Mouse (Mus musculus) heart, postnatal 0 days (tissue): ENCODE results near the gene Mrap2. TPM values are rescaled to one million over a fixed set of nuclear protein-coding genes. Genes with fewer than 3 reads are reported as not detected.

Experiments
- ATAC-seq: fragments of 200-750 bp; cut with Nextera tagmentation; 2 replicates; pipeline ENCODE4 v1.8.0; 2017; ENCODE audit warnings: low read depth, moderate number of reproducible peaks, moderate library complexity; ENCODE audit not compliant: insufficient read depth
- DNase-seq: peaks from one replicate; pipeline ENCODE4 v3.0.0-alpha.2; 2016; ENCODE audit warnings: low spot score
- H3K27ac ChIP-seq: fragments of 300-500 bp; sonication (generic); 2 replicates; pipeline ENCODE4 v1.5.1; 2014; ENCODE audit warnings: low read depth, mild to moderate bottlenecking
- H3K27me3 ChIP-seq: fragments of 300-500 bp; sonication (generic); 2 replicates; pipeline ENCODE4 v1.6.1; 2014; ENCODE audit warnings: low read length, mixed read lengths; ENCODE audit not compliant: control insufficient read depth, insufficient read depth
- H3K36me3 ChIP-seq: fragments of 300-500 bp; sonication (generic); replicated peaks from 2 replicates; pipeline ENCODE4 v1.6.1; 2014; ENCODE audit warnings: low read length, mixed read lengths; ENCODE audit not compliant: control insufficient read depth, insufficient read depth
- H3K4me1 ChIP-seq: fragments of 300-500 bp; sonication (generic); 2 replicates; pipeline ENCODE4 v1.6.1; 2014; ENCODE audit warnings: antibody characterized with exemption; ENCODE audit not compliant: control insufficient read depth, insufficient read depth
- H3K4me2 ChIP-seq: fragments of 300-500 bp; sonication (generic); 2 replicates; pipeline ENCODE4 v1.6.1; 2014; ENCODE audit warnings: low read depth, mild to moderate bottlenecking, low read length, moderate library complexity
- H3K4me3 ChIP-seq: fragments of 300-500 bp; sonication (generic); 2 replicates; pipeline ENCODE4 v1.5.1; 2014; ENCODE audit warnings: low read depth, low read length
- H3K9ac ChIP-seq: fragments of 300-500 bp; sonication (generic); replicated peaks from 2 replicates; pipeline ENCODE4 v1.6.1; 2014; ENCODE audit warnings: low read depth, low read length, mixed read lengths
- H3K9me3 ChIP-seq: fragments of 300-500 bp; sonication (generic); replicated peaks from 2 replicates; pipeline ENCODE4 v1.6.1; 2016; ENCODE audit warnings: low read length; ENCODE audit not compliant: control insufficient read depth
- CTCF ChIP-seq: IDR thresholded peaks from 2 replicates; pipeline ENCODE4 v1.5.1; 2016; ENCODE audit warnings: antibody characterized with exemption, control low read depth, low read depth
- EP300 ChIP-seq: IDR thresholded peaks from 2 replicates; pipeline ENCODE4 v1.6.1; 2016; ENCODE audit warnings: antibody characterized with exemption, low read depth
- whole genome bisulfite sequencing: fragments of 180-500 bp; shearing (Covaris S2); extraction: QIAGEN DNeasy Blood & Tissue Kit; methylation state at CpG from one replicate; pipeline ENCODE4 v1.1.7; 2014; 5-methylcytosine and 5-hydroxymethylcytosine counted together
- polyA plus RNA-seq: library from polyadenylated mRNA; unstranded; fragments of >200 nt; fragmentation: Nextera tagmentation; extraction: Ambion mirVana; gene quantifications from 2 replicates; pipeline ENCODE4 v1.2.1, GENCODE M21; 2015
- total RNA-seq: library from RNA; depleted of rRNA; stranded (reverse); fragments of >200 nt; gene quantifications from 2 replicates; pipeline ENCODE4 v1.2.3, GENCODE M21; 2014; ENCODE audit warnings: low replicate concordance

The Mrap2 gene
- total and polyA plus RNA-seq, 2 experiments from 2014 or later = not detected

GRCm38 (mm10) chr9:87167001-87167830 is 23.1 kb downstream of the Mrap2 start:
- no peak overlapping the region for H3K27ac ChIP-seq
- ATAC-seq = no peak
- no peak for DNase-seq
- H3K4me3 ChIP-seq = no peak overlapping the region
- no peak overlapping the region for H3K9ac ChIP-seq
- no peaks in the 10 kb centered on the region for H3K9me3 ChIP-seq
- no peak overlapping the region for H3K4me2 ChIP-seq
- no peaks in the 10 kb centered on the region for H3K36me3 ChIP-seq
- no peaks in the 10 kb centered on the region for H3K4me1 ChIP-seq
- WGBS = 69% methylated on average over 9 of the region's 9 CpGs
- no peaks in the 10 kb centered on the region for H3K27me3 ChIP-seq
- no peak for TF ChIP-seq CTCF
- no peak for TF ChIP-seq EP300

- Histone ChIP-seq H3K27me3 (no peaks in the 10 kb centered on the region), H3K4me3 (no peak overlapping the region), H3K27ac (no peak overlapping the region), H3K4me2 (no peak overlapping the region), H3K36me3 (no peaks in the 10 kb centered on the region), H3K9me3 (no peaks in the 10 kb centered on the region), H3K9ac (no peak overlapping the region), H3K4me1 (no peaks in the 10 kb centered on the region)
- DNase-seq (no peak), ATAC-seq (no peak)
- TF ChIP-seq EP300 = no peak
- TF ChIP-seq CTCF = no peak
- 47% methylated on average over 3 of the region's 3 CpGs for WGBS
Observed at GRCm38 (mm10) chr9:87168051-87168450, 23.9 kb downstream of the Mrap2 start.

GRCm38 (mm10) chr9:87169144-87169543 is 25.0 kb downstream of the Mrap2 start:
- Histone ChIP-seq H3K4me2 (no peak overlapping the region), H3K9me3 (no peaks in the 10 kb centered on the region), H3K4me1 (no peaks in the 10 kb centered on the region), H3K9ac (no peak overlapping the region), H3K27me3 (no peaks in the 10 kb centered on the region), H3K4me3 (no peak overlapping the region), H3K27ac (no peak overlapping the region), H3K36me3 (no peaks in the 10 kb centered on the region)
- 77% methylated on average over 12 of the region's 12 CpGs for whole genome bisulfite sequencing
- TF ChIP-seq CTCF (no peak), EP300 (no peak)
- DNase-seq = no peak
- no peak for ATAC-seq

- no peak for DNase-seq
- Histone ChIP-seq H3K27me3 (no peaks in the 10 kb centered on the region), H3K36me3 (no peaks in the 10 kb centered on the region), H3K4me3 (no peak overlapping the region), H3K9me3 (no peaks in the 10 kb centered on the region), H3K4me2 (no peak overlapping the region), H3K9ac (no peak overlapping the region), H3K4me1 (no peaks in the 10 kb centered on the region), H3K27ac (no peak overlapping the region)
- 82% methylated on average over 3 of the region's 3 CpGs for WGBS
- no peak for ATAC-seq
- TF ChIP-seq EP300 = no peak
- no peak for TF ChIP-seq CTCF
Observed at GRCm38 (mm10) chr9:87170891-87171290, 26.8 kb downstream of the Mrap2 start.

- ATAC-seq = no peak
- TF ChIP-seq EP300 = no peak
- TF ChIP-seq CTCF = no peak
- WGBS = 65% methylated on average over 3 of the region's 3 CpGs
- no peak overlapping the region for H3K4me2 ChIP-seq
- H3K9ac ChIP-seq = no peak overlapping the region
- DNase-seq = no peak
- no peaks in the 10 kb centered on the region for H3K4me1 ChIP-seq
- no peaks in the 10 kb centered on the region for H3K36me3 ChIP-seq
- no peak overlapping the region for H3K27ac ChIP-seq
- no peaks in the 10 kb centered on the region for H3K9me3 ChIP-seq
- no peak overlapping the region for H3K4me3 ChIP-seq
- no peaks in the 10 kb centered on the region for H3K27me3 ChIP-seq
Observed at GRCm38 (mm10) chr9:87171517-87171916, 27.4 kb downstream of the Mrap2 start.

GRCm38 (mm10) chr9:87178534-87178933 is 34.4 kb downstream of the Mrap2 start:
- DNase-seq (no peak), ATAC-seq (no peak)
- Histone ChIP-seq H3K27ac (no peak overlapping the region), H3K4me1 (no peaks in the 10 kb centered on the region), H3K9me3 (no peaks in the 10 kb centered on the region), H3K4me3 (no peak overlapping the region), H3K27me3 (no peaks in the 10 kb centered on the region), H3K4me2 (no peak overlapping the region), H3K36me3 (no peaks in the 10 kb centered on the region), H3K9ac (no peak overlapping the region)
- 53% methylated on average over 7 of the region's 7 CpGs for WGBS
- TF ChIP-seq EP300 (no peak), CTCF (no peak)
